Comparison of ENCODE assay signal across 24 mouse cellular contexts in genomic region chr8:53619196-53619595, GRCm38 (mm10). TPM values are rescaled to one million over a fixed set of nuclear protein-coding genes. Genes with fewer than 3 reads are reported as not detected.
DNase-seq lines count a peak whose midpoint lies in the region; ATAC-seq and TF ChIP-seq lines count a peak whose summit lies in the region.
"Had no signal": no experiment of that assay in that cellular context is flagged by ENCODE, and none has a peak within 500 bp of the region (broad histone marks: within the 10 kb centered on the region; RNA-seq: fewer than 3 reads in every experiment).

No protein-coding gene starts in this region.

- H3K4me1 ChIP-seq in midbrain, embryonic 11.5 days (ENCODE audit: control insufficient read depth, insufficient read depth, low read length): no peaks in the 10 kb centered on the region
- no peaks in the 10 kb centered on the region for H3K4me1 ChIP-seq in midbrain, embryonic 16.5 days (ENCODE audit: control insufficient read depth, insufficient read depth, low read length)
- H3K4me1 ChIP-seq in CH12.LX (ENCODE audit: control insufficient read depth in 1 of 2, insufficient read depth in 2 of 2) (no peaks in the 10 kb centered on the region), ES-E14 (ENCODE audit: control insufficient read depth in 2 of 2, insufficient read depth in 2 of 2, low read length in 2 of 2, poor library complexity in 1 of 2) (no peaks in the 10 kb centered on the region), MEL (ENCODE audit: control insufficient read depth in 1 of 2, insufficient read depth in 2 of 2, low read length in 2 of 2) (no peaks in the 10 kb centered on the region)

- no peak for TF ChIP-seq POLR2A in CH12.LX (IDR thresholded peaks at IDR 0.05; ENCODE audit: low read depth, low read length)
- TF ChIP-seq POLR2A in MEL (IDR thresholded peaks at IDR 0.05; ENCODE audit: control insufficient read depth in 1 of 2, insufficient read depth in 1 of 2, low read depth in 1 of 2, low read length in 2 of 2, poor library complexity in 1 of 2): no peak

- 91% methylated on average over 3 of the region's 3 CpGs for WGBS in midbrain, embryonic 11.5 days
- 95% methylated on average over 3 of the region's 3 CpGs for WGBS in midbrain, embryonic 16.5 days

- H3K4me3 ChIP-seq in midbrain, embryonic 11.5 days (ENCODE audit: low read depth, low read length): no peak overlapping the region
- H3K4me3 ChIP-seq in midbrain, embryonic 16.5 days (ENCODE audit: low read depth, low read length): no peak overlapping the region
- H3K4me3 ChIP-seq in CH12.LX (replicated peaks in 1 of 3; ENCODE audit: low read depth in 2 of 3, low read length in 2 of 3, poor library complexity in 1 of 3): no peak overlapping the region
- no peak overlapping the region for H3K4me3 ChIP-seq in ES-E14 (ENCODE audit: insufficient read depth in 1 of 2, low read depth in 1 of 2, low read length in 2 of 2, poor library complexity in 1 of 2, severe bottlenecking in 1 of 2)
- no peak overlapping the region for H3K4me3 ChIP-seq in MEL (ENCODE audit: control insufficient read depth in 1 of 2, insufficient read depth in 1 of 2, low read depth in 2 of 2, low read length in 2 of 2)

- ATAC-seq in midbrain, embryonic 11.5 days (ENCODE audit: low FRiP score): no peak
- ATAC-seq in midbrain, embryonic 16.5 days: no peak
- ATAC-seq: activated CD4-positive, CD25-positive, alpha-beta regulatory T cell, adult 4 months; CD4-positive, CD25-positive, alpha-beta regulatory T cell, adult 4 months; Patski had no signal

- no peaks in the 10 kb centered on the region for H3K36me3 ChIP-seq in midbrain, embryonic 11.5 days (ENCODE audit: control insufficient read depth, insufficient read depth, low read length)
- H3K36me3 ChIP-seq in midbrain, embryonic 16.5 days (ENCODE audit: control insufficient read depth, insufficient read depth, low read length): no peaks in the 10 kb centered on the region
- H3K36me3 ChIP-seq in CH12.LX (replicated peaks in 1 of 2; ENCODE audit: control insufficient read depth in 1 of 2, insufficient read depth in 1 of 2, low read length in 1 of 2) (peaks cover 3 to 20% of the 10 kb centered on the region in 2 experiments), ES-E14 (ENCODE audit: control insufficient read depth, insufficient read depth, low read length, poor library complexity, severe bottlenecking) (no peaks in the 10 kb centered on the region), MEL (ENCODE audit: control insufficient read depth in 1 of 2, insufficient read depth in 2 of 2, low read length in 2 of 2) (no peaks in the 10 kb centered on the region)

- no peak overlapping the region for H3K27ac ChIP-seq in midbrain, embryonic 11.5 days (ENCODE audit: low read depth, low read length)
- no peak overlapping the region for H3K27ac ChIP-seq in midbrain, embryonic 16.5 days (ENCODE audit: low read length)
- no peak overlapping the region for H3K27ac ChIP-seq in CH12.LX (ENCODE audit: insufficient read depth, low read depth)
- H3K27ac ChIP-seq in ES-E14 (ENCODE audit: insufficient read depth, low read depth, low read length, poor library complexity, severe bottlenecking): no peak overlapping the region
- H3K27ac ChIP-seq in MEL (ENCODE audit: control insufficient read depth, low read depth, low read length): no peak overlapping the region

- H3K27me3 ChIP-seq in midbrain, embryonic 11.5 days (ENCODE audit: control insufficient read depth, insufficient read depth, low read length): no peaks in the 10 kb centered on the region
- H3K27me3 ChIP-seq in midbrain, embryonic 16.5 days (ENCODE audit: control insufficient read depth, insufficient read depth, low read depth, low read length): no peaks in the 10 kb centered on the region
- no peaks in the 10 kb centered on the region for H3K27me3 ChIP-seq in CH12.LX (replicated peaks)
- no peaks in the 10 kb centered on the region for H3K27me3 ChIP-seq in MEL (ENCODE audit: control insufficient read depth in 1 of 2, insufficient read depth in 2 of 2, low read length in 2 of 2)
- H3K27me3 ChIP-seq: Patski had no signal

- H3K9me3 ChIP-seq in midbrain, embryonic 11.5 days (ENCODE audit: control insufficient read depth, low read length): no peaks in the 10 kb centered on the region
- H3K9me3 ChIP-seq in midbrain, embryonic 16.5 days (replicated peaks; ENCODE audit: control insufficient read depth, low read length, poor library complexity, severe bottlenecking): no peaks in the 10 kb centered on the region
- H3K9me3 ChIP-seq in CH12.LX (replicated peaks; ENCODE audit: low read length) (no peaks in the 10 kb centered on the region), ES-E14 (ENCODE audit: control insufficient read depth, insufficient read depth, low read depth, low read length) (no peaks in the 10 kb centered on the region), MEL (replicated peaks; ENCODE audit: insufficient read depth, low read length) (no peaks in the 10 kb centered on the region)
- H3K9me3 ChIP-seq: G1E had no signal

- dilution Hi-C loops in CH12.LX (cut with MboI; ENCODE audit: extremely low pct_ligation_motif_present, extremely low pct_unique_long_range_greater_than_20kb, low sequenced_read_pairs): no loop called here

- peak; percentile 10 for DNase-seq in midbrain, embryonic 11.5 days (ENCODE audit: low spot score, missing footprints)
- no peak for DNase-seq in CH12.LX (ENCODE audit: extremely low read depth)
- DNase-seq in ES-E14 (ENCODE audit: low read depth, low spot score): no peak
- DNase-seq in MEL (ENCODE audit: low read depth, low spot score): no peak
- DNase-seq in frontal cortex, postnatal 25 days (ENCODE audit: low spot score in 2 of 2): no peak
- DNase-seq in urinary bladder, postnatal 10 days (ENCODE audit: low spot score): no peak
- DNase-seq in urinary bladder, postnatal 14 days (ENCODE audit: low spot score): no peak
- DNase-seq: adrenal gland, adult 2 months; adrenal gland, adult 8-10 months; adrenal gland, postnatal 10 days; adrenal gland, postnatal 14 days; adrenal gland, postnatal 25 days; adrenal gland, postnatal 36 days; B cell, adult 2 months; cerebellum, adult 11 months; cerebellum, adult 11-12 months; cerebellum, adult 18-20 months; cerebellum, adult 2 months; cerebellum, adult 8-10 months had no signal

- H3K9ac ChIP-seq in midbrain, embryonic 11.5 days (ENCODE audit: low read length): no peak overlapping the region
- H3K9ac ChIP-seq in midbrain, embryonic 16.5 days (ENCODE audit: low read depth, low read length): no peak overlapping the region
- H3K9ac ChIP-seq in CH12.LX (ENCODE audit: insufficient read depth, low read depth): no peak overlapping the region
- H3K9ac ChIP-seq in ES-E14 (ENCODE audit: insufficient read depth, low read depth, low read length, poor library complexity, severe bottlenecking): no peak overlapping the region
- no peak overlapping the region for H3K9ac ChIP-seq in MEL (ENCODE audit: control insufficient read depth, low read depth, low read length, poor library complexity, severe bottlenecking)

- H3K79me2 ChIP-seq in CH12.LX (replicated peaks; ENCODE audit: control insufficient read depth, extremely low read depth, insufficient read depth, poor library complexity, severe bottlenecking) (no peaks in the 10 kb centered on the region), MEL (ENCODE audit: control insufficient read depth, insufficient read depth, low read length, poor library complexity) (no peaks in the 10 kb centered on the region)

- TF ChIP-seq EP300 in CH12.LX (IDR thresholded peaks at IDR 0.05; ENCODE audit: low read length) (no peak), MEL (IDR thresholded peaks at IDR 0.05; ENCODE audit: low read depth in 1 of 2, low read length in 2 of 2) (no peak)

- TF ChIP-seq CTCF in CH12.LX (conservative IDR thresholded peaks at IDR 0.05 in 1 of 2, IDR thresholded peaks at IDR 0.05 in 1 of 2; ENCODE audit: low read depth in 2 of 2, low read length in 2 of 2): no peak
- no peak for TF ChIP-seq CTCF in MEL (IDR thresholded peaks at IDR 0.05 in 2 of 3, conservative IDR thresholded peaks at IDR 0.05 in 1 of 3; ENCODE audit: control insufficient read depth in 1 of 3, insufficient read depth in 1 of 3, low read depth in 2 of 3, low read length in 3 of 3, poor library complexity in 1 of 3, severe bottlenecking in 1 of 3)

- no peak for TF ChIP-seq RAD21 in CH12.LX (IDR thresholded peaks at IDR 0.05; ENCODE audit: low read depth, low read length)
- TF ChIP-seq RAD21 in MEL (IDR thresholded peaks at IDR 0.05; ENCODE audit: low read depth, low read length): no peak

- in situ Hi-C loops in CH12.LX (cut with MboI; ENCODE audit: low pct_ligation_motif_present, low pct_unique_long_range_greater_than_20kb, low sequenced_read_pairs) (no loop called here), ES-E14 (cut with MboI; ENCODE audit: low sequenced_read_pairs in 2 of 2, unreplicated experiment in 2 of 2) (no loop called here)

- H3K4me2 ChIP-seq in midbrain, embryonic 11.5 days: no peak overlapping the region
- no peak overlapping the region for H3K4me2 ChIP-seq in midbrain, embryonic 16.5 days (ENCODE audit: low read length)
- H3K4me2 ChIP-seq in CH12.LX (ENCODE audit: insufficient read depth, low read depth, poor library complexity, severe bottlenecking): no peak overlapping the region

TF ChIP-seq in CH12.LX, 34 proteins besides CTCF, POLR2A, EP300 and RAD21:
- TF ChIP-seq ZMIZ1 (IDR thresholded peaks at IDR 0.05; ENCODE audit: low read depth, low read length) (no peak), MAFK (IDR thresholded peaks at IDR 0.05; ENCODE audit: insufficient replicate concordance, low read length) (peak; percentile 98)

TF ChIP-seq in ES-E14, 5 proteins besides CTCF, POLR2A, EP300 and RAD21 (continues in another document):
- TF ChIP-seq HCFC1 (IDR thresholded peaks at IDR 0.05; ENCODE audit: borderline replicate concordance, insufficient read depth, low read length) (no peak), CHD2 (IDR thresholded peaks at IDR 0.05; ENCODE audit: low read depth, low read length) (no peak), MAFK (IDR thresholded peaks at IDR 0.05; ENCODE audit: insufficient read depth, low read depth, low read length) (peak; percentile 98)

TF ChIP-seq in MEL, 35 proteins besides CTCF, POLR2A, EP300 and RAD21:
- TF ChIP-seq MAFK (IDR thresholded peaks at IDR 0.05; ENCODE audit: borderline replicate concordance, low read depth, low read length) (peak; percentile 91; the same call in 1 of the 2 replicates), E2F4 (IDR thresholded peaks at IDR 0.05; ENCODE audit: borderline replicate concordance, low read depth, low read length) (no peak)
TF ChIP-seq in MEL: peak in this region for 1.

RNA-seq across cellular contexts. Expression of gene Neil3, which starts 19.7 kb away (rescaled TPM):
- 25.5 and 27.5 TPM in 2 replicates for polyA plus RNA-seq in midbrain, embryonic 11.5 days (2014; fragmentation: Nextera tagmentation; extraction: Ambion mirVana)
- polyA plus RNA-seq in midbrain, embryonic 16.5 days (2015; fragmentation: Nextera tagmentation; extraction: Ambion mirVana): 3.1 and 4.7 TPM in 2 replicates
- total RNA-seq in CH12.LX (2012; rRNA removed) (10.3 TPM in 2 replicates), CH12.LX (2014; rRNA removed) (16.7 and 19.2 TPM in 2 replicates), ES-E14 (2012; rRNA removed) (3.0 and 4.0 TPM in 2 replicates), MEL (2012; rRNA removed) (3.9 and 4.6 TPM in 2 replicates)
- polyA plus RNA-seq in CH12.LX (2012; ENCODE audit: insufficient read length, low read depth) (14.5 and 14.7 TPM in 2 replicates), MEL (2012; ENCODE audit: insufficient read depth in 1 of 2, insufficient read length in 2 of 2, low read depth in 1 of 2, low replicate concordance in 2 of 2, missing spikeins in 1 of 2) (1 to 10 TPM in 1 of 2 experiments, not detected in 1; 8.6 TPM)
